Mouse (Mus musculus) layer of hippocampus, postnatal 14 days (tissue): ENCODE measurements at regions not wholly inside any gene's neighbourhood (a gene's known extent, or its start where the extent isn't known, plus 50 kb on each side); places are given as distances from the start of the nearest gene placed in this dataset.

Experiments
- DNase-seq, 2 experiments: peaks; one replicate each; pipeline ENCODE4 v3.0.0; 2021 to 2022; ENCODE audit warnings: low spot score in 2 of 2, mixed read lengths in 1 of 2

DNA sequence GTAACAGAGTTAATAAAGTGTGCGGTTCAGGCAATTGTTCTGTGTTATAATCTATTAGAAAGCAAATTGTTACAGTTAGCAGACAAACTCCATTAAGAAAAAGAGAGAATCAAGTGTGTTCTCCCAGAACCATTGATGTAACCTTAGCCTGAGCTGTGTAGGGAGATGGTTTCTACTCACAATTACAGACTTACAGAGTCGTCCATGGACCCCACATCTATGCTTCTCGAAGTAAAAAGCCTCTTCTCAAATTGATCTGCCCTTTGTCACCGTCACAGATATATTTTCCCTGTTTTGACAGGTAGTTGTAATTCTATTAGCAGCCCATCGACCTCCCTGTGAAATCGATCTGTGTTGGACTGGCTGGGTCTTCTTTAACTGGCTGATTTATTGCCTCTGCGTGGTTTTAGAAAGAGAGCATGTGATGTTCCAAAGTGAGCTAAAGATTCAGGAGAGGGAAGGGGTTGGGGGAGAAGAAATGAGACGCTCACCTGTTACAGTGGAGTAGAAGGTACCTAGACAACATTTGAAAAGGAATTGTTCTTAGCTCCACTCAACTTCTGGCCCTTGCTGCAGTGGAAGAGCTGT lies 54.7 kb upstream of the Map3k7 start:
- no peak for DNase-seq
